Mouse (Mus musculus): ENCODE results near the gene Ppfia1.

Gene Ppfia1

GRCm38 (mm10) chr7:144480314-144480713 lies 73.2 kb downstream of the Ppfia1 start:
- DNase-seq, result no peak

- no peak for DNase-seq
Observed at GRCm38 (mm10) chr7:144479569-144479968, 74.0 kb downstream of the Ppfia1 start.

- DNase-seq, result no peak
Observed at GRCm38 (mm10) chr7:144475741-144476140, 77.8 kb downstream of the Ppfia1 start.

GRCm38 (mm10) chr7:144473486-144473885 lies 80.0 kb downstream of the Ppfia1 start:
- no peak for DNase-seq

GRCm38 (mm10) chr7:144471103-144471502 lies 82.4 kb downstream of the Ppfia1 start:
- DNase-seq, result no peak

- peak; percentile 91 to 92 for DNase-seq
Observed at GRCm38 (mm10) chr7:144470545-144471059, 82.9 kb downstream of the Ppfia1 start, which contains the start of gene Cttn. Cttn (minus strand) TSS chr7:144471009.

GRCm38 (mm10) chr7:144469908-144470544 lies 83.5 kb downstream of the Ppfia1 start:
- peak in 1 of 2 experiments; percentile 36 for DNase-seq

GRCm38 (mm10) chr7:144469181-144469641 lies 84.3 kb downstream of the Ppfia1 start:
- peak; percentile 31 to 37 for DNase-seq

GRCm38 (mm10) chr7:144468741-144469140 lies 84.8 kb downstream of the Ppfia1 start:
- DNase-seq, result no peak

- DNase-seq, result no peak
Observed at GRCm38 (mm10) chr7:144462577-144462976, 91.0 kb downstream of the Ppfia1 start.

- no peak for DNase-seq
Observed at GRCm38 (mm10) chr7:144461246-144461902, 92.2 kb downstream of the Ppfia1 start.

GRCm38 (mm10) chr7:144458881-144459280 lies 94.6 kb downstream of the Ppfia1 start:
- DNase-seq, result no peak

GRCm38 (mm10) chr7:144450661-144451060 lies 102.9 kb downstream of the Ppfia1 start:
- DNase-seq, result no peak

GRCm38 (mm10) chr7:144449637-144450570 lies 103.6 kb downstream of the Ppfia1 start:
- DNase-seq, result peak; percentile 95 to 99

GRCm38 (mm10) chr7:144448186-144448585 lies 105.3 kb downstream of the Ppfia1 start:
- DNase-seq, result no peak

- DNase-seq, result no peak
Observed at GRCm38 (mm10) chr7:144447146-144447545, 106.4 kb downstream of the Ppfia1 start.

- DNase-seq, result no peak
Observed at GRCm38 (mm10) chr7:144444788-144445187, 108.7 kb downstream of the Ppfia1 start.

- DNase-seq, result no peak
Observed at GRCm38 (mm10) chr7:144441976-144442375, 111.6 kb downstream of the Ppfia1 start.

GRCm38 (mm10) chr7:144441466-144441865 lies 112.1 kb downstream of the Ppfia1 start:
- no peak for DNase-seq

- DNase-seq, result no peak
Observed at GRCm38 (mm10) chr7:144438811-144439210, 114.7 kb downstream of the Ppfia1 start.

GRCm38 (mm10) chr7:144432920-144433319 lies 120.6 kb downstream of the Ppfia1 start:
- no peak for DNase-seq

GRCm38 (mm10) chr7:144427460-144427859 lies 126.1 kb downstream of the Ppfia1 start:
- DNase-seq, result peak in 1 of 2 experiments; percentile 20
